Mouse (Mus musculus) forebrain, postnatal 0 days (tissue): ENCODE data around the gene Ndufs1. TPM values are rescaled to one million over a fixed set of nuclear protein-coding genes. Genes with fewer than 3 reads are reported as not detected.

Source experiments
- ATAC-seq: fragments of 200-750 bp; cut with Nextera tagmentation; 2 replicates; pipeline ENCODE4 v1.8.0; 2017; ENCODE audit warnings: mild to moderate bottlenecking, moderate library complexity
- DNase-seq: peaks from one replicate; pipeline ENCODE4 v3.0.0-alpha.2; 2015
- H3K27ac ChIP-seq: fragments of 300-500 bp; sonication (generic); 2 replicates; pipeline ENCODE4 v1.5.1; 2014; ENCODE audit warnings: low read depth, mild to moderate bottlenecking, antibody characterized with exemption, low read length, moderate library complexity, mixed read lengths
- H3K27me3 ChIP-seq: fragments of 300-500 bp; sonication (generic); 2 replicates; pipeline ENCODE4 v1.6.1; 2014; ENCODE audit warnings: mild to moderate bottlenecking, low read length, mixed read lengths; ENCODE audit not compliant: insufficient read depth
- H3K36me3 ChIP-seq: fragments of 300-500 bp; sonication (generic); 2 replicates; pipeline ENCODE4 v1.6.1; 2014; ENCODE audit warnings: mild to moderate bottlenecking, moderate library complexity; ENCODE audit not compliant: insufficient read depth
- H3K4me1 ChIP-seq: fragments of 300-500 bp; sonication (generic); 2 replicates; pipeline ENCODE4 v1.6.1; 2014; ENCODE audit warnings: antibody characterized with exemption; ENCODE audit not compliant: insufficient read depth
- H3K4me2 ChIP-seq: fragments of 300-500 bp; sonication (generic); 2 replicates; pipeline ENCODE4 v1.6.1; 2014; ENCODE audit warnings: low read depth, mild to moderate bottlenecking, moderate library complexity
- H3K4me3 ChIP-seq: fragments of 300-500 bp; sonication (generic); 2 replicates; pipeline ENCODE4 v1.5.1; 2014; ENCODE audit warnings: low read depth, low read length, mixed read lengths
- H3K9ac ChIP-seq: fragments of 300-500 bp; sonication (generic); 2 replicates; pipeline ENCODE4 v1.6.1; 2014; ENCODE audit warnings: mild to moderate bottlenecking
- H3K9me3 ChIP-seq: fragments of 300-500 bp; sonication (generic); 2 replicates; pipeline ENCODE4 v1.6.1; 2016; ENCODE audit warnings: low read length
- CTCF ChIP-seq: sonication (generic); IDR thresholded peaks from 2 replicates; pipeline ENCODE4 v1.5.1; 2016; ENCODE audit warnings: antibody characterized with exemption, control low read depth, low read depth
- WGBS: fragments of 180-500 bp; shearing (Covaris S2); extraction: QIAGEN DNeasy Blood & Tissue Kit; methylation state at CpG from one replicate; pipeline ENCODE4 v1.1.7; 2014; 5-methylcytosine and 5-hydroxymethylcytosine counted together
- polyA plus RNA-seq: library from polyadenylated mRNA; unstranded; fragments of >200 nt; fragmentation: Nextera tagmentation; extraction: Ambion mirVana; gene quantifications from 2 replicates; pipeline ENCODE4 v1.2.1, GENCODE M21; 2015
- total RNA-seq: library from RNA; depleted of rRNA; stranded (reverse); fragments of >200 nt; gene quantifications from 2 replicates; pipeline ENCODE4 v1.2.3, GENCODE M21; 2014

Ndufs1 gene
- total and polyA plus RNA-seq, 2 experiments from 2014 or later = 110 to 122 TPM

DNA sequence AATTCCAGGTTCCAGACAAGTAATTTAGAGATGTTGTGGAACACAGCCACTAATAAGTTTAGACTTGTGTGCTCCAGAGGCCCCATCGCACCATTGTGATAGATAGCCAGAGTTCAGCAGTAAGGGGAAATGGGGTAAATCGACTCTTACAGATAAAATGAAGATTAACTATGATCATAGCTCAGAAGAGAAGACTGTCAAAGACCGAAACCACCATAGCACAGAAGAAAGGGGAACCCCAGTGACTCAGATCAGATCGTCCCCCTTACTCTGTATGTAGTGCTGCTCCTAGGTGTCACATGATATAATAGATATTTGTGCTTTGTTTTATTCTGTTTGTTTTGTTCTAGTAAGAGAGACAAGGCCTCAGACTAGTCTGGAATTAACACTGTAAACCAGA is 57.0 kb downstream of the Ndufs1 start:
- no peak overlapping the region for H3K4me3 ChIP-seq
- no peak overlapping the region for H3K27ac ChIP-seq
- TF ChIP-seq CTCF = no peak
- no peak overlapping the region for H3K9ac ChIP-seq
- DNase-seq = no peak
- H3K9me3 ChIP-seq = peaks cover 3% of the 10 kb centered on the region; the same call in 1 of the 2 replicates
- no peaks in the 10 kb centered on the region for H3K4me1 ChIP-seq
- H3K4me2 ChIP-seq = no peak overlapping the region
- H3K36me3 ChIP-seq = peaks cover 22% of the 10 kb centered on the region
- 94% methylated on average over 4 of the region's 4 CpGs for WGBS
- H3K27me3 ChIP-seq = no peaks in the 10 kb centered on the region
- ATAC-seq = no peak

DNA sequence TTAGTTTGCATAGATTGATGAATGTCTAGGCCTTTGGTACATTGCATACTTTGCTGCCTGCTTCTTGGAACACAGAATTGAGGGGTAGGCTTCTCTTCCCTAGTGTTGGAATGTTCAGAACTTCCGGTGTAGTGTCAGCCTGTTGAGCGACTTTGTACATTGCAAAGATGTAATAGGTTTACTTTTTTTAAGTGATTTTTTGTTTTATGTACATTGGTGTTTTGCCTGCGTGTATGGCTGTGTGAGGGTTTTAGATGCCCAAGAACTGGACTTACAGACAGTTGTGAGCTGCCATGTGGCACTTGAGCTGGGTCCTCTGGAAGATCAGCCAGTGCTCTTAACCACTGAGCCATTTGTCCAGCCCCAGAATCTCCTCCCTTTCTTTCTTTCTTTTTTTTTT is 61.1 kb downstream of the Ndufs1 start:
- 0 out of 2 replicates have a peak, but pooled peaks cover 5% of the 10 kb centered on the region for H3K4me1 ChIP-seq
- 47% methylated on average over 3 of the region's 3 CpGs for WGBS
- H3K27ac ChIP-seq = no peak overlapping the region

DNA sequence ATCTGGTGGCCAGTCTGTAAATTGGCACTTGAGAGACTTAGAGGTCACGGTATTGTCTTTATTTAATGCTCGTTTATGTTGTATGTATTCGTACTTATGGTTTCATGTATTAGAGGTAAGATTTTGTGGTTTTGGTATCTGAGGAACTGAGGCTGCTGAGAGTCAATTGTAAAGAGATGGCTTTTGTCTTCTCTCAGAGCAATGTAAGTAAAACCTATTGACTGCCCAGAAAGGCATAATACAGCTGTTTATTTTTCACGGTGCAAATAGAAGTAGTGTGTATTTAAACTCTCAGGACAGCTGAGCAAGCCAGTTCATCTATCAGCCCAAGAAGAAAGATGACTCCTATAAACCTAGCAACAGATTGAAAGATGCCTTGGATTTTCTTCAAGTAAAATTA is 61.5 kb downstream of the Ndufs1 start:
- Histone ChIP-seq H3K27ac (peak overlapping the region; percentile 96), H3K4me2 (peak overlapping the region; percentile 79), H3K36me3 (no peaks in the 10 kb centered on the region), H3K9ac (peak overlapping the region; percentile 99), H3K4me1 (0 out of 2 replicates have a peak, but pooled peaks cover 5% of the 10 kb centered on the region), H3K9me3 (no peaks in the 10 kb centered on the region), H3K27me3 (no peaks in the 10 kb centered on the region), H3K4me3 (peak overlapping the region; percentile 96)
- ATAC-seq (no peak), DNase-seq (no peak)
- TF ChIP-seq CTCF = no peak
- WGBS = 6% methylated on average over 4 of the region's 4 CpGs

More for the DNA sequence above, 61.1 kb downstream of the Ndufs1 start:
- no peaks in the 10 kb centered on the region for H3K27me3 ChIP-seq
- ATAC-seq = no peak
- TF ChIP-seq CTCF = no peak
- no peaks in the 10 kb centered on the region for H3K9me3 ChIP-seq
- no peak for DNase-seq
- H3K4me2 ChIP-seq = peak overlapping the region; percentile 79
- H3K9ac ChIP-seq = no peak overlapping the region
- peaks cover under 1% of the 10 kb centered on the region; the same call in 1 of the 2 replicates for H3K36me3 ChIP-seq
- H3K4me3 ChIP-seq = peak overlapping the region; percentile 96

DNA sequence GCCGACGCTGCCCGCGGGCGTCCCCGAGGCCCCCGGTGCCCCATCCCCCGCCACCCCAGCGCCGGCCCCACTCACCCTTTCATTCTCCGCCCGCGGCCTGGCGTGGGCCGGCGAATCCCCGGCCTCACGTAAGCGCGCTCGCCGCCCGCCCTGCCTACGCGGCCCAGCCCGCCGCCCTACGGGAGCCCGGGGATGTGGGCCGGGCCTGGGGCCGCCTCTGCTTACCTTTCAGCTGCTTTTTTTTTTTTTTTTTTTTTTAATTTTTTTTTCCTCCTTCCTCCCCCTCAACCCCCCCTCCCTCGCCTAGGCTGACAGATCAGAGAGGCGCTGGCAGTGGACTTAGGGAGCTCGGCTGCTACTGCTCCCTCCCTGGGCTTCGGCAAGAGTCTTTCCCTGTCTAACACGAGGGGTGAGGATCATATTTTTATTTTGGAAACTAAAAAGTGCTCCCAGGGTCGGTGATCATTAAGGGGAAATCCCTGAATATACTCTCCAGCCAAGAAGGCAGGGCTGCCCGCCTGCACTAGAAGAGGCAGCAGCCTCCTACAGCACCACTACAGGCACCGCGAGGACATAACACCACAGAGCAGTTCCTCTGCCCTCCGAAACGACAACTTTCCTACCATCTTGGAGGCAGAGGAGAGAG is 62.4 kb downstream of the Ndufs1 start, which contains the start of gene Ino80d:
Gene Ino80d (minus strand): TSS at position 532 of the 646 bp plus-strand sequence.
- no peaks in the 10 kb centered on the region for H3K27me3 ChIP-seq
- peak within 1 kb of the TSS; percentile 96 for H3K27ac ChIP-seq
- H3K4me1 ChIP-seq = 0 out of 2 replicates have a peak, but pooled peaks cover 5% of the 10 kb centered on the region
- peak; percentile 97 for ATAC-seq
- no peaks in the 10 kb centered on the region for H3K9me3 ChIP-seq
- under 1% methylated on average over 34 of the region's 42 CpGs for WGBS
- peak within 1 kb of the TSS; percentile 96 for H3K4me3 ChIP-seq
- peak within 1 kb of the TSS; percentile 79 for H3K4me2 ChIP-seq
- no peaks in the 10 kb centered on the region for H3K36me3 ChIP-seq
- DNase-seq = peak; percentile 91
- peak; percentile 77 for TF ChIP-seq CTCF
- peak within 1 kb of the TSS; percentile 99 for H3K9ac ChIP-seq

DNA sequence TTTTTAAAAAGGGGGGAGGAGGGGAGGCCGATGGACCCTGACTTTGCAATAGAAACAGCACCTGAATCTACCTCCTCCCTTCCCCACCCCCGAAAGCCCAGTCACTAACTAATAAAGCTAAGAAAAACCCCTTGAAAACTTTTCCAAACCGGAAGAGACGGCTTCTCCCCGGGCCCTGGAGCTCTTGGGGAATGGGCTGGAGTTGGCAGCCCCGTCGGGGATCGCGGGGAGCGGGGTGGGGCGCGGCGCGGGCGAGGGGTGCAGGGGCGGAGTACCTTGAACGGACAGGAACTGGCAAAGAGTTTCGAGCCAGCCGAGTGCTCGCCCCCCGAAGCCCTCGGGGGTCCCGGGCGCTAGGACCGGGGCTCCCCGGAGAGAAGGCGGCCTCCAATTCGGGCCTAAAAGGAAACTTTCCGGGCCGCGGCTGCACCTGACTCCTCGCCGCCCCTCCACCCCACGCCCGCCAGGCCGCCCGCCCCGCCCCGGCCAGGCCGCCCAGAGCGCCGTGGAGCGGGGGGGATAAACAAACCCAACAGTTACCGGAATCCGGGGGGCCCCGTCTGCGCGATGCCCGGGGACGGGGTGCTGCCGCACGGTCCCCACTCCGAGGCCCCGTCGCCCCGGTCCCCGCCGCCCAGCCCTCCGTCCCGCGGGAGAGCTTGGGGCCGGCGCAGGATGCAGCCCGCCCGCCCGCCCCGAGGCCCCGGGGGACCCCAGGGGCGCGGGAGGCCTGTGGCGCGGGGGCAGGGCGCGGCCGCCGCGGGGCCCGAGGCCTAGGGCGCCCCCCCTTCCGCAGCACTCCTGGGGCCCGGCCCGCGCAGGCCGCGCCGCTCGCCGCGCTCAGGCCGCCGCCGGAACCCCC is 63.1 kb downstream of the Ndufs1 start:
- ATAC-seq = peak; percentile 44
- Histone ChIP-seq H3K27ac (peak overlapping the region; percentile 96), H3K4me2 (peak overlapping the region; percentile 79), H3K4me1 (0 out of 2 replicates have a peak, but pooled peaks cover 5% of the 10 kb centered on the region), H3K9me3 (no peaks in the 10 kb centered on the region), H3K4me3 (peak overlapping the region; percentile 96), H3K27me3 (no peaks in the 10 kb centered on the region), H3K36me3 (no peaks in the 10 kb centered on the region), H3K9ac (peak overlapping the region; percentile 99)
- DNase-seq = peak; percentile 53
- no peak for TF ChIP-seq CTCF
- WGBS = 4% methylated on average over 52 of the region's 92 CpGs

DNA sequence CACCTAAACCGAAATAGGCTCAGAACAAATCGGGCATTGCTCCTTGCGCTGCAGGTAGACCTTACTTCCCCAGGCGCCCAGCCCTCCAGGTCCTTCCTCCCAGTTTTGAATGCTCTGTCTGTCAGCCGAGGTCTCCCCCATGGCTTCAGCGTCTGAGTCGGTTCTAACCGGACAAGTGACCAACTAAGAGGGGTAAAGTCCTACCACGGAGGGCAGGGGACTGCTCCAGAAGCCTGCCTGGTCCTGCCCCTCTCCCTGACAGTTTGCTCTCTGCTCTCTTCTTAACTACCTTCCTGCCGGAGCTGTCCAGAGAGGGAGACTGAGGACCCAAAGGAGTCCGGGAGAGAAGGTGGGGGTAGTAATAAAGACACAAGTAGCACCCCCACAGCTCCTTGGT is 63.8 kb downstream of the Ndufs1 start:
- whole genome bisulfite sequencing = 3% methylated on average over 11 of the region's 11 CpGs

More for the DNA sequence above, 63.8 kb downstream of the Ndufs1 start:
- Histone ChIP-seq H3K27ac (peak overlapping the region; percentile 96), H3K9ac (peak overlapping the region; percentile 99), H3K4me2 (peak overlapping the region; percentile 79), H3K27me3 (no peaks in the 10 kb centered on the region), H3K4me1 (0 out of 2 replicates have a peak, but pooled peaks cover 5% of the 10 kb centered on the region), H3K9me3 (no peaks in the 10 kb centered on the region), H3K4me3 (peak overlapping the region; percentile 96), H3K36me3 (no peaks in the 10 kb centered on the region)
- DNase-seq (peak; percentile 24), ATAC-seq (no peak)
- no peak for TF ChIP-seq CTCF
